Mouse (Mus musculus) heart, postnatal 0 days (tissue): Measurements from ENCODE around the gene Shkbp1.

Experiments used
- CTCF ChIP-seq: IDR thresholded peaks from 2 replicates; pipeline ENCODE4 v1.5.1; 2016; ENCODE audit warnings: antibody characterized with exemption, control low read depth, low read depth
- EP300 ChIP-seq: IDR thresholded peaks from 2 replicates; pipeline ENCODE4 v1.6.1; 2016; ENCODE audit warnings: antibody characterized with exemption, low read depth

- TF ChIP-seq CTCF (no peak), EP300 (no peak)
These were observed 48.6 kb upstream of the Shkbp1 start for GRCm38 (mm10) chr7:27404203-27404942.
